Mouse (Mus musculus): ENCODE data around the gene Sinhcaf.

- TF ChIP-seq GATA1 (IDR thresholded peaks at IDR 0.05; ENCODE audit: borderline replicate concordance, low read length): no peak
- no peak for TF ChIP-seq CTCF (IDR thresholded peaks at IDR 0.05; ENCODE audit: low read depth, low read length)
Measured at GRCm38 (mm10) chr6:148955641-148956420, 9.6 kb upstream of the Sinhcaf start.
